Mouse (Mus musculus): ENCODE measurements around the gene Ccm2.

Gene Ccm2

GRCm38 (mm10) chr11:6580065-6580750, 33.5 kb downstream of the Ccm2 start:
- DNase-seq (ENCODE audit: low spot score in 2 of 2): no peak

DNA sequence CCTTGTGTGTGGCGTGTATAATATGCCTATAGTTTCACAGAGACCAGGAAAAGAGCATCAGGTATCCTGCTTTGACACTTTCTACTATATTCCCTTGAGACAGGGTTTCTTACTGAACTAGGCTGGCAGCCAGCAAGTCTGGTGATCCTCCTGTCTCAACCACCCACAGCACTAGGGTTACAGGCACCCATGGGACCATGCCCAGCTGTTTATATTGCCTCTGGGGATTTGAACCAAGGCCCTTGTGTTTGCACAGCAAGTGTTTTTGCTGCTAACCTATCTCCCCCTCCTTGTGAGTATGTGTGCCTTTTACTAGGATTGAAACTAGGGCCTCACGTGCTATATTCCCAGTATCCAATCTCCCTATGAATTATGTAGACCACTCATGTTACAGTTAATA, 34.9 kb downstream of the Ccm2 start:
- no peak for DNase-seq (ENCODE audit: low spot score in 2 of 2)

- DNase-seq (ENCODE audit: low spot score in 2 of 2): no peak
Measured at GRCm38 (mm10) chr11:6585748-6586147, 39.1 kb downstream of the Ccm2 start.

DNA sequence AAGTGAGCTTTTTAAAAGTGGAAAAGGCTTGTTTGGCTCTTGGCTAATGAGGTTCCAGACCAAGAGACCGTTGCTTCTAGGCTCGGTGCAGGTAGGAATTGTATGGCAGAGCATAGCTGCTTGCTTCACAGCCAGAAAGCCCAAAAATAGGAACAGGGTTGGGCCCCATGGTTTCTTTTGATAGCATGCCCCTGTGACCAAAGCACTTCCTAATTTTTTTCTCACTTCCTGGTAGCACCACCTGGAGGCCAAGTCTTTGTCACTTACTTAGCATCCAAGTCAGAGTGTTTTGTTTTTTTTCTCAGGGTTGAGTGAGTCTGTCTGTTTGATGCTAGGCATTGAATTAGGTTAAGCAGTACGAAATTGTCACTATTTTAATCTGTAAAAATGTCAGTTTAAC, 40.0 kb downstream of the Ccm2 start:
- DNase-seq (ENCODE audit: low spot score in 2 of 2): no peak

DNA sequence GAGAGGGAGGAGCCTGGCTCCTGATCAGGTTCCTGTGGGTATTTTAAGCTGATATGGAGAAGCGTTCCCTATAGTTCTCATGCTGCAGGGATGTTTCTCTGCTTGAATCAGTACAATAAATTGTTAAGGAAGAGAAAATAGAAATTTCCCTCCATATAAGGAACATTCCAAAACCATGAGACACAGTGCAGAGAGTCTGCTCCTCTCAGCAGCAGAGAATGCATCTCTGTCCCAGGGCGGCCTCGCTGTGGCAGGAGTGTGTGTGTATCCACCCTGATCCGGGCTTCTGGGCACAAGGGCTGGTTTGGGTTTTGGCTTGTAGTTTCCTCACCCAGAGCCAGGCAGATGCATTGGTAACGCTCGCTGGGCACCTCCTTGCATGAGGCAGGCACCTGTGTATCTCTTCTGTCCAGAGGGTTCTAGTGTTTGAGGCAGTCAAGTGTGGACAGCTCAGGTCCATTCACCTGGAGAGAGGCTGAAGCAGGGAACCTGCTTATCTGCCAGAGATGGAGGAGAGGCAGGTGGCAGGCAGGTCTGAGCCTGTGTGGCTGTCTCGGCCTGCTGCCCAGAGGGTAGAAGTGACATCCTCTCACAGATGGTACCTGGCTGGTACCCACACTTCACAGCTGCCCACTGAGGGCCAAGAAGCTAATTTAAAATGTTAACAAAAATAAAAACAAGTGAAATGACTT, 40.7 kb downstream of the Ccm2 start:
- DNase-seq (ENCODE audit: low spot score in 2 of 2): no peak

DNA sequence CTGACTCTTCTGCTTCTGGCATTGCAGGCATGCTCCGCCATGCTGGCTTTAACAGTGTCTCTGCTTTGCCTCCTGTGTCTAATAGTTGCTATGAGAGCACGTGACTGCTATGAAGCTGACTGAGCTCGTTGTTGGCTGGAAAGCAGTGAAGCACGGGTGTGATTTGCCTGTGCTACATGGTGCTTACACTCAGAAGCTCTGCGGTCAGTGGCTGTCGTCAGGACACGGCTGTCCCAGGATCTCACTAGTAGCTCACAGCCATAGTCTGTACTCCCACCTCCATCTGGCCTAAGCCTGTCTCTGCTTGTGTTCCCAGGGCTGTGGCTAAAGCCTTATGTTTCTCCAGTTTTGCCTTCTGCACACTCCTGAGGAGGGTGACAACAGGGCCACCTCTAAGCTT, 41.6 kb downstream of the Ccm2 start:
- DNase-seq (ENCODE audit: low spot score in 2 of 2): no peak

DNA sequence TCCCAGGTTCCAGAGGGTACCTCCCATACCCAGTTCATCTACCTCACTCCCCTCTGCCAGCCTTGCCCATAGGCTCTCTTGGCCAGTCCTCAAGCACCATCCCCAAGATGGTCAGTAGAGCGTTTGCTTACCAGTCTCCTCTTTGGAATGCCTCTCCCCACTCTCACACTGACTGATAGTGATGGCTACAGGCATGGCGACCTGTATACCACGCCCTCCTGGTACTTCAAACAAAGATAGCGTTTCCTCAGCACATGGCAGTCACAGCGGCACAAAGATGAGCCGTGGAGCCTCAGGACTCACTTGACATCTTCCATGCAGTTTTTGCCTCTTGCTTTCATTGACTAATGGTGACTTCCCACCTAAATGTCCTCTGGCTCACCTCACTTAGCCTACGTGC, 43.2 kb downstream of the Ccm2 start:
- no peak for DNase-seq (ENCODE audit: low spot score in 2 of 2)

- DNase-seq (ENCODE audit: low spot score in 2 of 2): no peak
Measured at GRCm38 (mm10) chr11:6590933-6591675, 44.4 kb downstream of the Ccm2 start.

- no peak for DNase-seq (ENCODE audit: low spot score in 2 of 2)
Measured at GRCm38 (mm10) chr11:6593406-6593805, 46.7 kb downstream of the Ccm2 start.

- no peak for DNase-seq (ENCODE audit: low spot score in 2 of 2)
Measured at GRCm38 (mm10) chr11:6594845-6595244, 48.2 kb downstream of the Ccm2 start.

GRCm38 (mm10) chr11:6595339-6595738, 48.7 kb downstream of the Ccm2 start:
- no peak for DNase-seq (ENCODE audit: low spot score in 2 of 2)

GRCm38 (mm10) chr11:6596205-6596604, 49.5 kb downstream of the Ccm2 start:
- DNase-seq (ENCODE audit: low spot score in 2 of 2): no peak

GRCm38 (mm10) chr11:6596616-6597015, 49.9 kb downstream of the Ccm2 start:
- no peak for DNase-seq (ENCODE audit: low spot score in 2 of 2)

GRCm38 (mm10) chr11:6597523-6597922, 50.8 kb downstream of the Ccm2 start:
- DNase-seq (ENCODE audit: low spot score in 2 of 2): no peak

GRCm38 (mm10) chr11:6598191-6598889, 51.7 kb downstream of the Ccm2 start:
- DNase-seq (ENCODE audit: low spot score in 2 of 2): no peak

DNA sequence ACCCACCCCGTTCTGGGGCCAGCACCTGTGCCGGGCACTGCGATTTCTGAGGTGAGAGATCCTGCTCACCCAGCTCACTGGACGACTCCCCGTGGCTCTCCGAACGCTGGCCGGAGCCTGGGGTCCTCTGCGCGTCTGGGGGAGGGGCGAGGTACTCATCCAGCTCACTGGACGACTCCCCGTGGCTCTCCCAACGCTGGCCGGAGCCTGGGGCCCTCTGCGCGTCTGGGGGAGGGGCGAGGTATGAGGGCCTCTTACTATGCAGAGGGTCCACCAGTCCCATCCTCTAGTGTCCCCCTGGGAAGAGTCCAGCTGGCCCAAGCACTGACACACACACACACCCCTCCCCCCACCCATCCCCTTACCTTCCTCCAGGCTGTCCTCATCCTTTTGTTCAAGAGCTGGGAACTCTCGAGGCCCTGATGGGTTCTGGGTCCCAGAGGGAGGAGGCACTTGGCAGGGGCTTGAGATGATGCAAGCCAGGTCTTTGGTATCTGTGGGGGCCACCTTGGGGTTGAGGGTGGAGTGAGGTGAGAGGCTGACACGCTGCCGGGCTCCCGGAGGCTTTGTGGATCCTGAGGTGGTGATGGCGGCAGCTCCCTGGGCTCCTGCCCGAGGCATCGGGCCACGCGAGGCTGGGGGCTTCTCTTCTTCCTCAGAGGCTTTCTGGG, 52.5 kb downstream of the Ccm2 start:
- no peak for DNase-seq (ENCODE audit: low spot score in 2 of 2)

- no peak for DNase-seq (ENCODE audit: low spot score in 2 of 2)
Measured at GRCm38 (mm10) chr11:6599831-6600230, 53.1 kb downstream of the Ccm2 start.

DNA sequence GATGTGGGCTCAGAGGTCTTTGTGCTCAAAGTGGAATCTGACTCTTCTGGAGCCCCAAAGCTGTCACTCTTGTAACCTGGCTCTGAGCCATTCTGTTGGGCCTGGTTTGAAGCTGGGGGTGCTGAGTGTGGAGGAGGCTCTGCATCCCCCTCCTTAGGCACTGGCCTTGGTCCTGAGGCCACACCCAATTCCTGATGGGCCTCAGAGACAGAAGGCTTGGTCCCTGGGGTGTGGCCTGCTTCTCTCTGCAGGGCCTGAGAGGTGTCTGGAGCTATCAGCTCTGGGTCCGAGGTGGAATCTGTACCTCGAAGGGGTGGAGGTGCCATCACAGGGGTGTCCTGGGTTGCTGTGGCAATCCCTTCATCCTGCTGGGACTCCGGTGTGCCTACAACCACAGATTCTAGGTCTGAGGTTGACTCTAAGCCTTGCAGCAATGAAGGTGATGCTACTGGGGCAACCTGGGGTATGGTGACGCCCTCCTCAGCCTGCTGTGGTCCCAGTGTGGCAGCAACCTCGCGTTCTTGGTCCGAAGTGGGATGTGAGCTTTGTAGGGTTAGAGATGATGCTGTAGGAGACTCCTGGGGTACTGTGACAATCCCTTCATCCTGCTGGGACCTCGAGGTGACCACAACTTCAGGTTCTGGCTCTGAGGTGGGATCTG, 53.7 kb downstream of the Ccm2 start:
- DNase-seq (ENCODE audit: low spot score in 2 of 2): no peak

DNA sequence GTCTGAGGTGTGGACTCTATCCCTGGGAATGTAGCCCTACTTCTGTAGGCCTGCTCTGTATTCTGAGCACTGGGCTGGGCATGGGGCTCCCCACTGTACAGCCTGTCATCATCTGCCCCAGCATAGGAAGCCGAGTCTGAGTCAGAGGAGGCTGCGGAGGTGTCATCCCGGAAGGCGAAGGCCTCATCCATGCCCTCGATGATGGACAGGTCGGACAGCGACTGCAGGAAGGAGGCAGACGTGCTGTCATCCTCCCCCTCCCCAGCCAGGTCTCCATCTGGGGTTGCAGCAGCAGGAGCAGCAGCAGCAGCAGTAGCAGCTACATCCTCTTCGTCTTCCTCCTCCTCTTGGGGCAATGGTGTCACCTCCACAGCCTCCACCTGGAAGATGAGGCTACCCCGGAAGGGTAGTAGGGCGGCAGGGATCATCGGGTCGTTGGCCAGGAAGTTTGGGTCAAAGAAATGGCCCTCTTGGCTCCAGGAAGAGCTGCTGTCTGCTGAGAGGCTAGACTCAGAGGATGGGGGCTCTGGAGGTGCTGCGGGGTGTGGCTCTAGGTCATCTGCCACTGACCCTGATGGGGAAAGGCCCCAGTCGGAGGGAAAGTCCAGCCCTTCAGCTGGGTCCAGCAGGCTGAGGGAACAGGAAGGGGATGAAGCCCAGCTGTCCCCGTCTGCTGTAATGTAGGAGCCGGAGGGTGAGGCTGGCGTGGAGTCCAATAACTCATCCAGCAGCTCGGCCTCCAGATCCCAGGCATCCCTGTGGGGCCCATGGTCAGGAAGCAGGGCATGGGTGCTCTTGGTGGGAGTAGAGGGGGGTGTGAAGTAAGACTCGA, 55.2 kb downstream of the Ccm2 start:
- DNase-seq (ENCODE audit: low spot score in 2 of 2): no peak

DNA sequence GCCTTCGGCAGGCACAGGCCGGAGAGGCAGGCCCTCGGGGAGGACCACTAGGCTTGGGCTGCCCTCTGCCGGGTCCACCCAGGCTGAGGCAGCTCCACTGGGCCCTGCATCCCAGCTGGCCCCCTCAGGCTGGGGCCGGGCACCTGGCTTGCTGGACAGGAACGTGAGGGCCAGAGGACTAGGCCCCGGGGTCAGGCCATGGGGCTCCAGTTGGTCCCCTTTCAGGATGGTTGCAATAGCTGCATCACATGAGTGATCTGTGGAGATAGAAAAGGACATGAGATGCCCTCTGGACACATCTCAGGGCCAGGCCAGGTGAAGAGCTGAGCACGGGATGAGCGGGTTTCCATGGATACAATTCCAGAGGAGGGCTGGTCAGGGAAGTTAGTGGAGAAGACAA, 56.0 kb downstream of the Ccm2 start:
- no peak for DNase-seq (ENCODE audit: low spot score in 2 of 2)

Data from heart, adult 9 months (tissue).